Mouse (Mus musculus) cerebellum, adult 8-10 months (tissue): ENCODE measurements around the gene Asmt.

Experiments used
- DNase-seq: peaks from one replicate; pipeline ENCODE4 v3.0.0; 2022

The Asmt gene

GRCm38 (mm10) chrX:170672594-170673092, at the start of gene Asmt:
Asmt (plus strand) TSS chrX:170672644.
- DNase-seq = no peak

- DNase-seq = no peak
Measured at GRCm38 (mm10) chrX:170673233-170673951, 948 bp downstream of the Asmt start.

- DNase-seq = no peak
Measured at GRCm38 (mm10) chrX:170674229-170674771, 1.9 kb downstream of the Asmt start.

GRCm38 (mm10) chrX:170674885-170675876, 2.7 kb downstream of the Asmt start:
- DNase-seq = no peak

- no peak for DNase-seq
Measured at GRCm38 (mm10) chrX:170675923-170676605, 3.6 kb downstream of the Asmt start.

GRCm38 (mm10) chrX:170676606-170677239, 4.3 kb downstream of the Asmt start:
- no peak for DNase-seq

GRCm38 (mm10) chrX:170677266-170677665, 4.8 kb downstream of the Asmt start:
- DNase-seq = no peak

- no peak for DNase-seq
Measured at GRCm38 (mm10) chrX:170677680-170678079, 5.2 kb downstream of the Asmt start.
